Mouse (Mus musculus): ENCODE results near the gene Cacna2d1. TPM values are rescaled to one million over a fixed set of nuclear protein-coding genes. Genes with fewer than 3 reads are reported as not detected.

Cacna2d1 gene
- polyA plus RNA-seq, 1 experiment from 2014 or later = 5.9 TPM

GRCm38 (mm10) chr5:15948290-15949037, 14.0 kb downstream of the Cacna2d1 start:
- DNase-seq (ENCODE audit: low spot score) = no peak
- 88% methylated on average over 6 of the region's 6 CpGs for WGBS
- Histone ChIP-seq H3K27me3 (ENCODE audit: low read depth, poor library complexity, severe bottlenecking) (peaks cover 44% of the 10 kb centered on the region), H3K27ac (replicated peaks) (no peak overlapping the region), H3K9me3 (replicated peaks) (peaks cover 4% of the 10 kb centered on the region; the same call in 1 of the 2 replicates), H3K36me3 (no peaks in the 10 kb centered on the region), H3K4me1 (no peaks in the 10 kb centered on the region), H3K4me3 (no peak overlapping the region)

- WGBS = 81% methylated on average over 1 of the region's 1 CpGs
- H3K27ac ChIP-seq (replicated peaks) = no peak overlapping the region
Measured at GRCm38 (mm10) chr5:15959760-15960159, 25.3 kb downstream of the Cacna2d1 start.

GRCm38 (mm10) chr5:15961866-15962265, 27.4 kb downstream of the Cacna2d1 start:
- no peaks in the 10 kb centered on the region for H3K36me3 ChIP-seq
- no peaks in the 10 kb centered on the region for H3K9me3 ChIP-seq (replicated peaks)
- DNase-seq (ENCODE audit: low spot score) = no peak
- 90% methylated on average over 2 of the region's 2 CpGs for WGBS
- H3K27ac ChIP-seq (replicated peaks) = no peak overlapping the region
- peaks cover 38% of the 10 kb centered on the region for H3K27me3 ChIP-seq (ENCODE audit: low read depth, poor library complexity, severe bottlenecking)
- no peaks in the 10 kb centered on the region for H3K4me1 ChIP-seq
- H3K4me3 ChIP-seq = no peak overlapping the region

More at GRCm38 (mm10) chr5:15959760-15960159, 25.3 kb downstream of the Cacna2d1 start:
- no peak overlapping the region for H3K4me3 ChIP-seq
- H3K27me3 ChIP-seq (ENCODE audit: low read depth, poor library complexity, severe bottlenecking) = peaks cover 17% of the 10 kb centered on the region
- no peaks in the 10 kb centered on the region for H3K36me3 ChIP-seq
- DNase-seq (ENCODE audit: low spot score) = no peak
- H3K9me3 ChIP-seq (replicated peaks) = no peaks in the 10 kb centered on the region
- H3K4me1 ChIP-seq = no peaks in the 10 kb centered on the region

GRCm38 (mm10) chr5:15966888-15967287, 32.4 kb downstream of the Cacna2d1 start:
- no peaks in the 10 kb centered on the region for H3K9me3 ChIP-seq (replicated peaks)
- peaks cover 82% of the 10 kb centered on the region for H3K27me3 ChIP-seq (ENCODE audit: low read depth, poor library complexity, severe bottlenecking)
- H3K36me3 ChIP-seq = no peaks in the 10 kb centered on the region
- H3K4me3 ChIP-seq = no peak overlapping the region
- no peak overlapping the region for H3K27ac ChIP-seq (replicated peaks)
- DNase-seq (ENCODE audit: low spot score) = no peak
- H3K4me1 ChIP-seq = no peaks in the 10 kb centered on the region

GRCm38 (mm10) chr5:15971821-15972220, 37.3 kb downstream of the Cacna2d1 start:
- Histone ChIP-seq H3K27ac (replicated peaks) (no peak overlapping the region), H3K9me3 (replicated peaks) (no peaks in the 10 kb centered on the region), H3K27me3 (ENCODE audit: low read depth, poor library complexity, severe bottlenecking) (peaks cover 100% of the 10 kb centered on the region), H3K4me1 (no peaks in the 10 kb centered on the region), H3K36me3 (no peaks in the 10 kb centered on the region), H3K4me3 (no peak overlapping the region)
- WGBS = 76% methylated on average over 4 of the region's 4 CpGs
- DNase-seq (ENCODE audit: low spot score) = no peak

- H3K36me3 ChIP-seq = no peaks in the 10 kb centered on the region
- WGBS = 78% methylated on average over 1 of the region's 1 CpGs
- H3K4me3 ChIP-seq = no peak overlapping the region
- no peaks in the 10 kb centered on the region for H3K9me3 ChIP-seq (replicated peaks)
- peaks cover 100% of the 10 kb centered on the region for H3K27me3 ChIP-seq (ENCODE audit: low read depth, poor library complexity, severe bottlenecking)
- no peak for DNase-seq (ENCODE audit: low spot score)
- H3K4me1 ChIP-seq = no peaks in the 10 kb centered on the region
- H3K27ac ChIP-seq (replicated peaks) = no peak overlapping the region
Measured at GRCm38 (mm10) chr5:15972351-15972750, 37.9 kb downstream of the Cacna2d1 start.

GRCm38 (mm10) chr5:15974652-15975051, 40.2 kb downstream of the Cacna2d1 start:
- no peak overlapping the region for H3K4me3 ChIP-seq
- H3K4me1 ChIP-seq = no peaks in the 10 kb centered on the region
- H3K36me3 ChIP-seq = no peaks in the 10 kb centered on the region
- H3K27ac ChIP-seq (replicated peaks) = no peak overlapping the region
- DNase-seq (ENCODE audit: low spot score) = no peak
- peaks cover 100% of the 10 kb centered on the region for H3K27me3 ChIP-seq (ENCODE audit: low read depth, poor library complexity, severe bottlenecking)
- H3K9me3 ChIP-seq (replicated peaks) = no peaks in the 10 kb centered on the region

- H3K36me3 ChIP-seq = no peaks in the 10 kb centered on the region
- no peak for DNase-seq (ENCODE audit: low spot score)
- H3K4me1 ChIP-seq = no peaks in the 10 kb centered on the region
- 67% methylated on average over 2 of the region's 2 CpGs for WGBS
- H3K27me3 ChIP-seq (ENCODE audit: low read depth, poor library complexity, severe bottlenecking) = peaks cover 100% of the 10 kb centered on the region
- H3K4me3 ChIP-seq = no peak overlapping the region
- H3K9me3 ChIP-seq (replicated peaks) = no peaks in the 10 kb centered on the region
- H3K27ac ChIP-seq (replicated peaks) = no peak overlapping the region
Measured at GRCm38 (mm10) chr5:15979225-15979624, 44.7 kb downstream of the Cacna2d1 start.

GRCm38 (mm10) chr5:15982573-15982972, 48.1 kb downstream of the Cacna2d1 start:
- no peak for DNase-seq (ENCODE audit: low spot score)
- no peak overlapping the region for H3K27ac ChIP-seq (replicated peaks)
- H3K4me3 ChIP-seq = no peak overlapping the region
- H3K9me3 ChIP-seq (replicated peaks) = no peaks in the 10 kb centered on the region
- WGBS = 26% methylated on average over 4 of the region's 4 CpGs
- H3K36me3 ChIP-seq = no peaks in the 10 kb centered on the region
- H3K4me1 ChIP-seq = peaks cover 18% of the 10 kb centered on the region
- H3K27me3 ChIP-seq (ENCODE audit: low read depth, poor library complexity, severe bottlenecking) = peaks cover 98% of the 10 kb centered on the region

GRCm38 (mm10) chr5:15983354-15983753, 48.9 kb downstream of the Cacna2d1 start:
- Histone ChIP-seq H3K36me3 (no peaks in the 10 kb centered on the region), H3K9me3 (replicated peaks) (no peaks in the 10 kb centered on the region), H3K27ac (replicated peaks) (no peak overlapping the region), H3K4me1 (peaks cover 18% of the 10 kb centered on the region), H3K27me3 (ENCODE audit: low read depth, poor library complexity, severe bottlenecking) (peaks cover 98% of the 10 kb centered on the region), H3K4me3 (no peak overlapping the region)
- peak; percentile 31 for DNase-seq (ENCODE audit: low spot score)
- WGBS = 15% methylated on average over 5 of the region's 5 CpGs

- Histone ChIP-seq H3K9me3 (replicated peaks) (no peaks in the 10 kb centered on the region), H3K27me3 (ENCODE audit: low read depth, poor library complexity, severe bottlenecking) (peaks cover 98% of the 10 kb centered on the region), H3K36me3 (no peaks in the 10 kb centered on the region), H3K4me3 (no peak overlapping the region), H3K27ac (replicated peaks) (no peak overlapping the region), H3K4me1 (peaks cover 21% of the 10 kb centered on the region)
- 34% methylated on average over 7 of the region's 7 CpGs for WGBS
- no peak for DNase-seq (ENCODE audit: low spot score)
Measured at GRCm38 (mm10) chr5:15985228-15985858, 50.9 kb downstream of the Cacna2d1 start.

- Histone ChIP-seq H3K9me3 (replicated peaks) (no peaks in the 10 kb centered on the region), H3K4me3 (no peak overlapping the region), H3K4me1 (peaks cover 21% of the 10 kb centered on the region), H3K27me3 (ENCODE audit: low read depth, poor library complexity, severe bottlenecking) (peaks cover 98% of the 10 kb centered on the region), H3K36me3 (no peaks in the 10 kb centered on the region), H3K27ac (replicated peaks) (no peak overlapping the region)
- DNase-seq (ENCODE audit: low spot score) = peak; percentile 91
- 10% methylated on average over 4 of the region's 4 CpGs for WGBS
Measured at GRCm38 (mm10) chr5:15985901-15986300, 51.4 kb downstream of the Cacna2d1 start.

GRCm38 (mm10) chr5:15991428-15992139, 57.1 kb downstream of the Cacna2d1 start:
- H3K4me1 ChIP-seq = peaks cover 9% of the 10 kb centered on the region
- peaks cover 99% of the 10 kb centered on the region for H3K27me3 ChIP-seq (ENCODE audit: low read depth, poor library complexity, severe bottlenecking)
- no peak overlapping the region for H3K27ac ChIP-seq (replicated peaks)
- no peaks in the 10 kb centered on the region for H3K36me3 ChIP-seq
- 66% methylated on average over 12 of the region's 12 CpGs for WGBS
- DNase-seq (ENCODE audit: low spot score) = no peak
- H3K9me3 ChIP-seq (replicated peaks) = no peaks in the 10 kb centered on the region
- H3K4me3 ChIP-seq = no peak overlapping the region
